Mouse (Mus musculus): ENCODE measurements at regions not wholly inside any gene's neighbourhood (a gene's known extent, or its start where the extent isn't known, plus 50 kb on each side); places are given as distances from the start of the nearest gene placed in this dataset.

DNA sequence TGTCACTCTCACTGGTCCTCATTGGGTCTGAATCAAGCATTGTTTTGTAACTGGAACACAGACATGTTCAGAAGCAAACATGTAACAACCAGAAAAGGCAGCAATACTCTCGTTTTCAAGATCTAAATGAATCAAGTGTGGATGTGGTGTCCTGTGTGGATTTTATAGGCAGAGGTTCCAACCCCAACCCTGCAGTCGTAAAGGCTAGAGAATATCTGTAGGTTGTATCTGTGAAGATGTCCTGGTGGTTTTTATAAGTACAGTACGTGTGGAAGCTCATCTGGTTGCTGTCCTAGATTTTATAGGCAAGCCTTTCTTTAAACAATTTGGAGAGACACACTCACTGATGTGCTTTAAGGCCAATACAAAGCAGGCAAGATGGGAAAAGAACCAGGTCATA lies 518.8 kb upstream of the Atp11b start:
- TF ChIP-seq CTCF (IDR thresholded peaks at IDR 0.05; ENCODE audit: low read depth, low read length) (no peak), GATA1 (IDR thresholded peaks at IDR 0.05; ENCODE audit: borderline replicate concordance, low read length) (no peak), TAL1 (conservative IDR thresholded peaks at IDR 0.05; ENCODE audit: low read depth, low read length) (no peak)

Measured in G1E (cell line).